Mouse (Mus musculus) heart, adult 18-20 months (tissue): Measurements from ENCODE around the gene Aox4. TPM values are rescaled to one million over a fixed set of nuclear protein-coding genes. Genes with fewer than 3 reads are reported as not detected.
A peak's percentile ranks its signal among the peaks of the same experiment; 100 is the strongest.

Source experiments
- DNase-seq, 2 experiments: peaks; one replicate each; pipeline ENCODE4 v3.0.0; 2021 to 2022; ENCODE audit warnings: mixed read lengths in 1 of 2
- total RNA-seq, 2 experiments: library from RNA; stranded (reverse); gene quantifications; 2 replicates each; pipeline ENCODE4 v1.2.3; 2021

Aox4 gene
- total RNA-seq, 2 experiments from 2014 or later = not detected

DNA sequence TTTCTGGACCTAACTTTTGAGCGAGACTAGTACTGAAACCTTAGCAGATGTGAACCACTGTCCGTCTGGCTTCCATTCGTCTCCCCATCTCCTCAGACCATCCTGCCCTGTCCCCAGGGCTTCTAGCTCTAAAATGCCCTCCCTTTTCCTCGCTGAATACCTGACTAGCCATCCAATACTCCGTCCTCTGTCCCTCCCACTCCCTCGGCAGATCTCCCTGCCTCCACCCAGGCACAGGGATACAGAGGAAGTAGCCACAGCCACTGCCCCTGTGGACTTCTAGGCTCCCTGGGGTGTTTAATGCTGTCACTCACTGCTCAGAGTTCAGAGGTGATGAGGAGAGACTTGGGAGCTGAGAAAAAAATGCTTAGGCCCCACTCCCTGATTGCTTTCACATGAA is 91.8 kb downstream of the Aox4 start:
- no peak for DNase-seq

- no peak for DNase-seq
Observed at GRCm38 (mm10) chr1:58303009-58303408, 92.8 kb downstream of the Aox4 start.

DNA sequence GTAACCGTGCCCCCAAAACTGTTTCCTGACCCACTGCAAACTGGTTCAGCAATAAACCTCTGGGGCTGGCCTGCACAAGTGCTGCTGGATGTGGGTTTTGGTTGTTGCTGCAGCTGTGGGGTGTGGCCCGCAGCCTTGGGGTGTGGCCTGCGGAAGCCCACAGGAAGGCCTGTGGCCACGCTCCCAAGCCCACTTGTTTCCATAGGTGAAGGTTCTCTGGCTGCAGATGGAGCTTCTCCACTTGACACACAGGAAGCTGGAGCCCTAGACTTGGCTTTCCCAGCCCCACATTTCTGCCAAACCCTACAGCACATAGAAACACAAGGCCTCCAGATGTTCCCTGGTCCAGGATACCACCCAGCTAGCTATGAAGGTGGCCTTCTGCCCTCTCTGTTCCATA is 93.5 kb downstream of the Aox4 start:
- peak; percentile 52 to 70 for DNase-seq

GRCm38 (mm10) chr1:58304296-58304695 is 94.1 kb downstream of the Aox4 start:
- DNase-seq = peak; percentile 39 to 44

GRCm38 (mm10) chr1:58307181-58307580 is 97.0 kb downstream of the Aox4 start:
- no peak for DNase-seq

DNA sequence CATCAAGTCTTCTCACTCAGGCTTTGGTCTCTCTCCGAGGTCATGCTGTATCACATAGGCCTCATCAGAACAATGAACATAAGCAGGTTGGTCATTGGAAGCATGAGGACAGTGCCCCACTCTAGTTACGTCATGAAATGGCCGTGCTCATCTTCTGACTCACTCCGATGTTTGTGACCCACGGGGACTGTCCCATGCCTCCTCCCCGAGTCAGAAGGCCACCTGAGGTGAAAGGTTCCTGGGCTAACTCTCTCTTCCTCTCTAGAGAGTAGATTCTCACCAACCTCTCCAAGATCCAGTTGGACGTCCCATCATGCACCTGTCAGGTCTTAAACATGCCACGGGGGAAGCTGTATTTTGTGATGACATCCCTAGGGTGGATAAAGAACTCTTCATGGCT is 98.4 kb downstream of the Aox4 start:
- DNase-seq = no peak

- DNase-seq = no peak
Observed at GRCm38 (mm10) chr1:58309853-58310252, 99.7 kb downstream of the Aox4 start.

DNA sequence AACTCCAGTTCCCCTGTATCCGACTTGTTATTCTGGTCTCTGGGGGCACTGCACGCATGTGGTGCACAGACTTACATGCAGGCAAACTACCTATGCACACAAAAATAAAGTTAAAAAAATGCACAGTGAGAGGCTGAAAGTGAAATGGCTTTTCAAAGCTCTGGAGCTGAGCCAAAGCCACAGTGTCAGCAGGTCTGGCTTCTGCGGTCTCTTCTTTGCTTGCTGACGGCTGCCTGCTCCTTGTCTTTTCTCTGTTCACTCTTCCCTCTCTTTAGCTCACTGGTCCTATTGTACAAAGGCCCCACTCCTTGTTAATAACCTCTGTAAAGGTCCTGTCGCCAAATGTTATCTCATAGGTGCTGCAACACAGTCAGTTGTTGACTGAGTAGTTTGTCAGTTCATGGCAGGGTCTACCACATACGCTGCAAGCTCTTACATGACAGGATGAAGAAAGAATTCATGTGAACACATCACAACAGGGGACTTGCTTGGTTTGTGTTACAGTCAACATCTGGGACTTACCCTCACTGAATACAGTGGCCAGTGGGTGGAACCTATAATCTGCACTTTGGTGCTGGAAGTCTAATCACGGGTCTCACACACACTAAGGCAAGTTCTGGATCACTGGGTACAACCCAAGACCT is 101.1 kb downstream of the Aox4 start:
- DNase-seq = peak in 1 of 2 experiments; percentile 1

GRCm38 (mm10) chr1:58313173-58313572 is 103.0 kb downstream of the Aox4 start:
- no peak for DNase-seq

GRCm38 (mm10) chr1:58315532-58315931 is 105.3 kb downstream of the Aox4 start:
- no peak for DNase-seq

Other genes starting within 250 kb of the Aox4 start
- 1 to 10 TPM; 3.5 to 5.1 TPM for gene Sgo2a, start 214.4 kb upstream of the Aox4 start, total RNA-seq
- 1 to 10 TPM; 5.9 to 7.7 TPM for gene Kctd18, start 191.4 kb upstream of the Aox4 start, total RNA-seq
- 10 to 100 TPM in 1 of 2 experiments, 1 to 10 TPM in 1; 8.6 to 14.3 TPM for gene Aox1, start 180.5 kb upstream of the Aox4 start, total RNA-seq
- gene Aox3, start 97.3 kb upstream of the Aox4 start, total RNA-seq = 1 to 10 TPM; 1.5 to 2.8 TPM
- gene Aox2, start 67.9 kb downstream of the Aox4 start, total RNA-seq = under 1 TPM in 1 of 2 experiments, not detected in 1; 0.05 TPM
- gene Bzw1, start 182.5 kb downstream of the Aox4 start, total RNA-seq = 10 to 100 TPM; 66.2 to 70.6 TPM
- 10 to 100 TPM; 43.0 to 61.3 TPM for gene Clk1, start 213.7 kb downstream of the Aox4 start, total RNA-seq
- gene Nif3l1, start 234.8 kb downstream of the Aox4 start, total RNA-seq = 10 to 100 TPM; 10.8 to 13.8 TPM
- gene Ppil3, start 235.1 kb downstream of the Aox4 start, total RNA-seq = 10 to 100 TPM; 18.3 to 19.5 TPM